Mouse (Mus musculus): ENCODE measurements around the gene Sik1.

Sik1 gene

GRCm38 (mm10) chr17:31831097-31831865, 24.3 kb downstream of the Sik1 start:
- DNase-seq, result no peak

GRCm38 (mm10) chr17:31830506-31831075, 25.0 kb downstream of the Sik1 start:
- DNase-seq, result no peak

GRCm38 (mm10) chr17:31828916-31829315, 26.7 kb downstream of the Sik1 start:
- DNase-seq, result no peak

- DNase-seq, result no peak
These were observed 27.5 kb downstream of the Sik1 start for GRCm38 (mm10) chr17:31828118-31828517.

GRCm38 (mm10) chr17:31827206-31827605, 28.4 kb downstream of the Sik1 start:
- no peak for DNase-seq

GRCm38 (mm10) chr17:31826669-31827068, 28.9 kb downstream of the Sik1 start:
- DNase-seq, result no peak

GRCm38 (mm10) chr17:31825678-31826077, 29.9 kb downstream of the Sik1 start:
- no peak for DNase-seq

GRCm38 (mm10) chr17:31824812-31825211, 30.8 kb downstream of the Sik1 start:
- no peak for DNase-seq

- no peak for DNase-seq
These were observed 34.3 kb downstream of the Sik1 start for GRCm38 (mm10) chr17:31821136-31821933.

- no peak for DNase-seq
These were observed 35.3 kb downstream of the Sik1 start for GRCm38 (mm10) chr17:31820099-31820846.

- no peak for DNase-seq
These were observed 36.2 kb downstream of the Sik1 start for GRCm38 (mm10) chr17:31819372-31819771.

- DNase-seq, result no peak
These were observed 37.8 kb downstream of the Sik1 start for GRCm38 (mm10) chr17:31817815-31818214.

- DNase-seq, result no peak
These were observed 38.4 kb downstream of the Sik1 start for GRCm38 (mm10) chr17:31817203-31817602.

GRCm38 (mm10) chr17:31814848-31815247, 40.8 kb downstream of the Sik1 start:
- DNase-seq, result no peak

GRCm38 (mm10) chr17:31813938-31814622, 41.5 kb downstream of the Sik1 start:
- DNase-seq, result no peak

- DNase-seq, result no peak
These were observed 44.3 kb downstream of the Sik1 start for GRCm38 (mm10) chr17:31811333-31811732.

- DNase-seq, result no peak
These were observed 45.7 kb downstream of the Sik1 start for GRCm38 (mm10) chr17:31809894-31810293.

GRCm38 (mm10) chr17:31809136-31809535, 46.5 kb downstream of the Sik1 start:
- no peak for DNase-seq

GRCm38 (mm10) chr17:31808082-31808875, 47.3 kb downstream of the Sik1 start:
- DNase-seq, result no peak

GRCm38 (mm10) chr17:31806496-31806895, 49.1 kb downstream of the Sik1 start:
- DNase-seq, result no peak

- DNase-seq, result peak; percentile 8
These were observed 49.6 kb downstream of the Sik1 start for GRCm38 (mm10) chr17:31806025-31806424.

- DNase-seq, result no peak
These were observed 50.0 kb downstream of the Sik1 start for GRCm38 (mm10) chr17:31805585-31805984.
